Mouse (Mus musculus) layer of hippocampus, postnatal 25 days (tissue): ENCODE results near the gene Gm28551. TPM values are rescaled to one million over a fixed set of nuclear protein-coding genes. Genes with fewer than 3 reads are reported as not detected.

ENCODE experiments used
- DNase-seq, 2 experiments: peaks; one replicate each; pipeline ENCODE4 v3.0.0; 2022; ENCODE audit warnings: mixed read lengths in 2 of 2, low spot score in 1 of 2; ENCODE audit errors: extremely low spot score in 1 of 2
- total RNA-seq, 2 experiments: library from RNA; stranded (reverse); gene quantifications; 2 replicates each; pipeline ENCODE4 v1.2.3; 2021

Gm28551 gene
- total RNA-seq, 2 experiments from 2014 or later, result not detected

DNA sequence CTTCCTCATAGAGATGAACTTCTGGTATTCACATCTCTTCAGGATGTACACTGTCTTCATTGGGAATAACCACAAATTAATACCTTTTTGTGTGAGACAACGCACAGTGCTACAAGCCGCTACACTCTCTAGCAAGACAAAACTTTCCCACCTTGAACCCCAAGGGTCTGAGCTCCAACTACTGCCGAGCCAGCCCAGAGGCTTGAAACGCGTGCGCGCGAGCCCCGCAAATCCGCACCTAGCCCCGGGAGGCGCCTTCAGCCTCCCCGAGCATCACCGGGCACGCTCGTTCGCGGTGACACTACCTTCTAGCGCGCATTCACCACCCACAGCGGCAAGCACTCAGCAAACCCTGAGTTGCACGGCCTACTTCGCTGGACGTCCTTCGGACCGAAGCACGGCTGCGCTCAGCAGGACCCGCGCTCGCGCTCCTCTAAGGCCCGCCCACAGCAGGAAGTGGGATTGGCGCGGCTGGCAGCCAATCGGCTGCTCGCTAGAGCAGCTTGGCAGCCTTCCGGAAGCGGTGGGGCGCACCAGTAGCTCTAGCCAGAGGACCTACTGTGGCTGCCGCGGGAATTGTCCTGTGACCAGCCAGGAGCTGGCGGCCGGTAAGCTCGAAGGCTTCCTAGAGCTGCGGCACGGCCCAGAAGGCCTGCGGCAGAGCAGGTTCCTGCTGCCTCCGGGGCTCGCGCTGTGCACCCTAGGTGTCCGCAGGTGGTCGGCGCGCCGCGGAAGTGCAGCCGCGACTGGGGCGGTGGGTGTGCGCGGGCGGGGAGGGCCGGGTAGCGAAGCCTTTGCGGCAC is 55.7 kb downstream of the Gm28551 start, which contains the start of the genes Pms1, Ormdl1 and Gm28778:
Gene Pms1, minus strand, starts transcription at position 438 of the 803 bp plus-strand sequence.
Gene Ormdl1, plus strand, starts transcription at position 515 of the 803 bp plus-strand sequence.
Gene Gm28778, plus strand, starts transcription at position 531 of the 803 bp plus-strand sequence.
- DNase-seq, result peak; percentile 93 to 95

DNA sequence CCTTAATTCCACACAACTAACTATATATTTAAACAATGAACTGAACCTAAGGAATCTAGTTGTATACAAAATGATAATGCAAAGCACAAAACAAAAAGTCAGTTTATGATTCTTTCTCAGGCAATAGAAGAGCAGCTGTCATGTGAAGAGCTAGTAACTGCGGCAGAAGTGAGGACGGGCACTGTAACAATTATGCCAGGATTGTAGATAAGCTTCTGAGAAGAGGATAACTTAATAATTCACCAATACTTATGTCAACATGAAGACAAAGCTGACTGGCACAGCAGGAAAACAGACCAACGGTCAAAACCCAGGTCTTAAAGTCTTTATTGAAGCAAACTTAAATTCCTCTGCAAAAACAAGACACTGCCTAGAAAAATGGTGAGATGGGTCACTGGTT is 61.3 kb downstream of the Gm28551 start:
- no peak for DNase-seq

Other genes with a start within 250 kb of the Gm28551 start
- not detected for gene 1700019A02Rik, start 165.0 kb downstream of the Gm28551 start, total RNA-seq
- gene Pms1, start 55.6 kb downstream of the Gm28551 start, total RNA-seq, result 10 to 100 TPM; 20.1 to 21.9 TPM
- 1 to 10 TPM; 6.5 to 8.2 TPM for gene Ormdl1, start 55.6 kb downstream of the Gm28551 start, total RNA-seq
- gene Gm28778, start 55.6 kb downstream of the Gm28551 start, total RNA-seq, result not detected
- 10 to 100 TPM; 16.2 to 19.6 TPM for gene Osgepl1, start 39.0 kb downstream of the Gm28551 start, total RNA-seq
- gene Asdurf, start within 50 bp of the Gm28551 start, total RNA-seq, result 1 to 10 TPM in 1 of 2 experiments, not detected in 1; 6.9 TPM
- 10 to 100 TPM; 20.6 to 27.0 TPM for gene Asnsd1, start 85 bp upstream of the Gm28551 start, total RNA-seq